Mouse (Mus musculus) right cerebral cortex, postnatal 10 days (tissue): ENCODE results near the gene Rftn2.
A peak's percentile ranks its signal among the peaks of the same experiment; 100 is the strongest.

ENCODE experiments used
- DNase-seq, 2 experiments: peaks; one replicate each; pipeline ENCODE4 v3.0.0; 2021; ENCODE audit warnings: low spot score in 2 of 2

Rftn2 gene

GRCm38 (mm10) chr1:55226011-55226857, at the start of gene Rftn2:
TSS of gene Rftn2 (minus strand) at chr1:55226782.
- DNase-seq: peak; percentile 33 to 40

- DNase-seq: no peak
These were observed 38.9 kb upstream of the Rftn2 start for GRCm38 (mm10) chr1:55265447-55265846.

GRCm38 (mm10) chr1:55264385-55264784, 37.8 kb upstream of the Rftn2 start:
- DNase-seq: no peak

- no peak for DNase-seq
These were observed 19.8 kb upstream of the Rftn2 start for GRCm38 (mm10) chr1:55246374-55246773.

- peak; percentile 48 to 55 for DNase-seq
These were observed 12.7 kb upstream of the Rftn2 start for GRCm38 (mm10) chr1:55239237-55239636.

- peak in 1 of 2 experiments; percentile 21 for DNase-seq
These were observed 11.9 kb upstream of the Rftn2 start for GRCm38 (mm10) chr1:55238496-55238895.

GRCm38 (mm10) chr1:55237643-55238161, 11.1 kb upstream of the Rftn2 start:
- DNase-seq: peak; percentile 51

GRCm38 (mm10) chr1:55236890-55237642, 10.5 kb upstream of the Rftn2 start, which contains the start of gene Mars2:
TSS of gene Mars2 (plus strand) at chr1:55237177.
- peak; percentile 98 for DNase-seq

GRCm38 (mm10) chr1:55236487-55236886, 9.9 kb upstream of the Rftn2 start:
- DNase-seq: no peak

- peak in 1 of 2 experiments; percentile 18 for DNase-seq
These were observed 8.4 kb upstream of the Rftn2 start for GRCm38 (mm10) chr1:55234910-55235520.

GRCm38 (mm10) chr1:55228256-55228884, 1.8 kb upstream of the Rftn2 start:
- peak in 1 of 2 experiments; percentile 5 for DNase-seq

- DNase-seq: peak in 1 of 2 experiments; percentile 17
These were observed 794 bp upstream of the Rftn2 start for GRCm38 (mm10) chr1:55227376-55227775.

- DNase-seq: peak in 1 of 2 experiments; percentile 34
These were observed 1.2 kb downstream of the Rftn2 start for GRCm38 (mm10) chr1:55225398-55225797.

GRCm38 (mm10) chr1:55224111-55224510, 2.5 kb downstream of the Rftn2 start:
- peak; percentile 54 to 57 for DNase-seq

- peak in 1 of 2 experiments; percentile 2 for DNase-seq
These were observed 3.6 kb downstream of the Rftn2 start for GRCm38 (mm10) chr1:55223026-55223425.

GRCm38 (mm10) chr1:55221352-55221751, 5.2 kb downstream of the Rftn2 start:
- DNase-seq: peak; percentile 53 to 60

- no peak for DNase-seq
These were observed 9.4 kb downstream of the Rftn2 start for GRCm38 (mm10) chr1:55217191-55217590.

- DNase-seq: no peak
These were observed 11.3 kb downstream of the Rftn2 start for GRCm38 (mm10) chr1:55215185-55215813.

- DNase-seq: peak in 1 of 2 experiments; percentile 2
These were observed 12.6 kb downstream of the Rftn2 start for GRCm38 (mm10) chr1:55213936-55214335.

- no peak for DNase-seq
These were observed 13.1 kb downstream of the Rftn2 start for GRCm38 (mm10) chr1:55213475-55213874.

- DNase-seq: no peak
These were observed 13.8 kb downstream of the Rftn2 start for GRCm38 (mm10) chr1:55212771-55213170.
